Mouse (Mus musculus) stomach, postnatal 0 days (tissue): ENCODE data around the gene Nfatc4.

ENCODE experiments used
- CTCF ChIP-seq: IDR thresholded peaks from 2 replicates; pipeline ENCODE4 v1.5.1; 2016; ENCODE audit warnings: antibody characterized with exemption, low read depth, mild to moderate bottlenecking, moderate library complexity
- EP300 ChIP-seq: optimal IDR thresholded peaks from 2 replicates; pipeline ENCODE3; 2016; ENCODE audit warnings: antibody characterized with exemption

- TF ChIP-seq CTCF = no peak
- TF ChIP-seq EP300 = no peak
Observed at GRCm38 (mm10) chr14:55783958-55784235, 39.0 kb upstream of the Nfatc4 start, which contains the start of gene Adcy4.
